Mouse (Mus musculus): Measurements from ENCODE around the gene Fuz. TPM values are rescaled to one million over a fixed set of nuclear protein-coding genes. Genes with fewer than 3 reads are reported as not detected.

Fuz gene
- polyA plus RNA-seq, 1 experiment from 2014 or later = 11.1 TPM

GRCm38 (mm10) chr7:44877833-44878232 lies 18.0 kb upstream of the Fuz start:
- no peak overlapping the region for H3K27ac ChIP-seq (ENCODE audit: low read depth, low read length)
- H3K4me1 ChIP-seq (replicated peaks; ENCODE audit: control insufficient read depth, insufficient read depth, low read length) = no peaks in the 10 kb centered on the region
- no peak overlapping the region for H3K4me3 ChIP-seq (ENCODE audit: low read depth, low read length)
- no peak overlapping the region for H3K9ac ChIP-seq (ENCODE audit: low read depth, low read length)
- H3K9me3 ChIP-seq (ENCODE audit: control insufficient read depth) = no peaks in the 10 kb centered on the region
- H3K27me3 ChIP-seq (replicated peaks; ENCODE audit: control insufficient read depth, insufficient read depth, low read length) = no peaks in the 10 kb centered on the region
- TF ChIP-seq CTCF (IDR thresholded peaks at IDR 0.05; ENCODE audit: low read depth) = no peak
- H3K4me2 ChIP-seq (replicated peaks; ENCODE audit: low read depth) = no peak overlapping the region
- no peak for ATAC-seq
- WGBS = 86% methylated on average over 14 of the region's 14 CpGs
- peaks cover 54% of the 10 kb centered on the region for H3K36me3 ChIP-seq (ENCODE audit: control insufficient read depth, insufficient read depth)

GRCm38 (mm10) chr7:44883036-44883435 lies 12.8 kb upstream of the Fuz start:
- H3K36me3 ChIP-seq (ENCODE audit: control insufficient read depth, insufficient read depth) = peaks cover 78% of the 10 kb centered on the region
- WGBS = 94% methylated on average over 3 of the region's 3 CpGs

GRCm38 (mm10) chr7:44884637-44885036 lies 11.2 kb upstream of the Fuz start:
- peaks cover 66% of the 10 kb centered on the region for H3K36me3 ChIP-seq (ENCODE audit: control insufficient read depth, insufficient read depth)
- 92% methylated on average over 5 of the region's 5 CpGs for WGBS
- TF ChIP-seq CTCF (IDR thresholded peaks at IDR 0.05; ENCODE audit: low read depth) = no peak

More at GRCm38 (mm10) chr7:44883036-44883435, 12.8 kb upstream of the Fuz start:
- Histone ChIP-seq H3K9ac (ENCODE audit: low read depth, low read length) (no peak overlapping the region), H3K4me3 (ENCODE audit: low read depth, low read length) (no peak overlapping the region), H3K27me3 (replicated peaks; ENCODE audit: control insufficient read depth, insufficient read depth, low read length) (no peaks in the 10 kb centered on the region), H3K27ac (ENCODE audit: low read depth, low read length) (no peak overlapping the region), H3K4me1 (replicated peaks; ENCODE audit: control insufficient read depth, insufficient read depth, low read length) (no peaks in the 10 kb centered on the region), H3K9me3 (ENCODE audit: control insufficient read depth) (no peaks in the 10 kb centered on the region), H3K4me2 (replicated peaks; ENCODE audit: low read depth) (no peak overlapping the region)
- ATAC-seq = no peak
- TF ChIP-seq CTCF (IDR thresholded peaks at IDR 0.05; ENCODE audit: low read depth) = no peak

GRCm38 (mm10) chr7:44886964-44887363 lies 8.9 kb upstream of the Fuz start:
- Histone ChIP-seq H3K36me3 (ENCODE audit: control insufficient read depth, insufficient read depth) (peaks cover 45% of the 10 kb centered on the region), H3K9ac (ENCODE audit: low read depth, low read length) (no peak overlapping the region), H3K27me3 (replicated peaks; ENCODE audit: control insufficient read depth, insufficient read depth, low read length) (no peaks in the 10 kb centered on the region), H3K4me3 (ENCODE audit: low read depth, low read length) (no peak overlapping the region), H3K9me3 (ENCODE audit: control insufficient read depth) (no peaks in the 10 kb centered on the region), H3K4me1 (replicated peaks; ENCODE audit: control insufficient read depth, insufficient read depth, low read length) (peaks cover 6% of the 10 kb centered on the region; the same call in 1 of the 2 replicates), H3K4me2 (replicated peaks; ENCODE audit: low read depth) (no peak overlapping the region), H3K27ac (ENCODE audit: low read depth, low read length) (no peak overlapping the region)
- WGBS = 88% methylated on average over 7 of the region's 7 CpGs
- ATAC-seq = no peak
- no peak for TF ChIP-seq CTCF (IDR thresholded peaks at IDR 0.05; ENCODE audit: low read depth)

More at GRCm38 (mm10) chr7:44884637-44885036, 11.2 kb upstream of the Fuz start:
- Histone ChIP-seq H3K9me3 (ENCODE audit: control insufficient read depth) (no peaks in the 10 kb centered on the region), H3K4me2 (replicated peaks; ENCODE audit: low read depth) (no peak overlapping the region), H3K9ac (ENCODE audit: low read depth, low read length) (no peak overlapping the region), H3K4me3 (ENCODE audit: low read depth, low read length) (no peak overlapping the region), H3K27me3 (replicated peaks; ENCODE audit: control insufficient read depth, insufficient read depth, low read length) (no peaks in the 10 kb centered on the region), H3K27ac (ENCODE audit: low read depth, low read length) (no peak overlapping the region), H3K4me1 (replicated peaks; ENCODE audit: control insufficient read depth, insufficient read depth, low read length) (no peaks in the 10 kb centered on the region)
- no peak for ATAC-seq

GRCm38 (mm10) chr7:44888256-44889105 lies 7.4 kb upstream of the Fuz start:
- Histone ChIP-seq H3K4me1 (replicated peaks; ENCODE audit: control insufficient read depth, insufficient read depth, low read length) (peaks cover 6% of the 10 kb centered on the region; the same call in 1 of the 2 replicates), H3K9ac (ENCODE audit: low read depth, low read length) (no peak overlapping the region), H3K4me2 (replicated peaks; ENCODE audit: low read depth) (no peak overlapping the region), H3K27me3 (replicated peaks; ENCODE audit: control insufficient read depth, insufficient read depth, low read length) (no peaks in the 10 kb centered on the region), H3K36me3 (ENCODE audit: control insufficient read depth, insufficient read depth) (peaks cover 31% of the 10 kb centered on the region), H3K9me3 (ENCODE audit: control insufficient read depth) (no peaks in the 10 kb centered on the region), H3K4me3 (ENCODE audit: low read depth, low read length) (no peak overlapping the region), H3K27ac (ENCODE audit: low read depth, low read length) (peak overlapping the region; percentile 41)
- WGBS = 78% methylated on average over 13 of the region's 13 CpGs
- no peak for ATAC-seq
- TF ChIP-seq CTCF (IDR thresholded peaks at IDR 0.05; ENCODE audit: low read depth) = no peak

- H3K9ac ChIP-seq (ENCODE audit: low read depth, low read length) = no peak overlapping the region
- H3K27me3 ChIP-seq (replicated peaks; ENCODE audit: control insufficient read depth, insufficient read depth, low read length) = no peaks in the 10 kb centered on the region
- no peak overlapping the region for H3K27ac ChIP-seq (ENCODE audit: low read depth, low read length)
- TF ChIP-seq CTCF (IDR thresholded peaks at IDR 0.05; ENCODE audit: low read depth) = no peak
- ATAC-seq = peak; percentile 25
- H3K36me3 ChIP-seq (ENCODE audit: control insufficient read depth, insufficient read depth) = peaks cover 16% of the 10 kb centered on the region
- peak overlapping the region; percentile 25; the same call in 1 of the 2 replicates for H3K4me2 ChIP-seq (replicated peaks; ENCODE audit: low read depth)
- H3K9me3 ChIP-seq (ENCODE audit: control insufficient read depth) = no peaks in the 10 kb centered on the region
- WGBS = 63% methylated on average over 6 of the region's 7 CpGs
- no peak overlapping the region for H3K4me3 ChIP-seq (ENCODE audit: low read depth, low read length)
- H3K4me1 ChIP-seq (replicated peaks; ENCODE audit: control insufficient read depth, insufficient read depth, low read length) = peaks cover 6% of the 10 kb centered on the region; the same call in 1 of the 2 replicates
These were observed 5.7 kb upstream of the Fuz start for GRCm38 (mm10) chr7:44890180-44890579.

Measured in intestine, postnatal 0 days (tissue).